Mouse (Mus musculus): ENCODE data around the gene Foxp1.

- TF ChIP-seq POLR2A (IDR thresholded peaks at IDR 0.05; ENCODE audit: low read depth, low read length): no peak
- no peak for TF ChIP-seq CTCF (IDR thresholded peaks at IDR 0.05; ENCODE audit: extremely low read depth, insufficient read depth, insufficient read length, insufficient replicate concordance)
These were observed 316.7 kb downstream of the Foxp1 start for GRCm38 (mm10) chr6:99205587-99206436.
